Comparison of ENCODE assay signal across 8 mouse cellular contexts in genomic region chr4:43560243-43560611, GRCm38 (mm10). TPM values are rescaled to one million over a fixed set of nuclear protein-coding genes. Genes with fewer than 3 reads are reported as not detected.
DNase-seq lines count a peak whose midpoint lies in the region; ATAC-seq and TF ChIP-seq lines count a peak whose summit lies in the region.

No protein-coding gene starts in this region.

- H3K27ac ChIP-seq in layer of hippocampus, adult 2 months, result no peak overlapping the region
- peak overlapping the region; percentile 36 for H3K27ac ChIP-seq in embryonic facial prominence, embryonic 10.5 days (replicated peaks)

- peaks cover 65% of the 10 kb centered on the region for H3K4me1 ChIP-seq in embryonic facial prominence, embryonic 10.5 days

- peak in 1 of 2 experiments; percentile 32 for DNase-seq in layer of hippocampus, adult 2 months (ENCODE audit: low spot score in 2 of 2)
- DNase-seq in layer of hippocampus, postnatal 36 days, result no peak
- DNase-seq in embryonic facial prominence, embryonic 10.5 days (ENCODE audit: low spot score), result no peak
- DNase-seq in heart, postnatal 14 days, result peak; percentile 46 to 56
- peak; percentile 65 to 72 for DNase-seq in kidney, postnatal 4 days
- DNase-seq in thymus, postnatal 36 days, result peak; percentile 16 to 42
- no peak for DNase-seq in retina, postnatal 1 day

- H3K4me3 ChIP-seq in layer of hippocampus, adult 2 months, result peak overlapping the region; percentile 26; the same call in 1 of the 2 replicates
- peak overlapping the region; percentile 94 for H3K4me3 ChIP-seq in embryonic facial prominence, embryonic 10.5 days

- H3K27me3 ChIP-seq in embryonic facial prominence, embryonic 10.5 days (replicated peaks; ENCODE audit: low read depth, poor library complexity, severe bottlenecking), result no peaks in the 10 kb centered on the region

- peak; percentile 5; the same call in 1 of the 2 replicates for ATAC-seq in megakaryocyte progenitor cell, adult 5-6 weeks (replicated peaks; ENCODE audit: poor library complexity)

- H3K9me3 ChIP-seq in embryonic facial prominence, embryonic 10.5 days, result no peaks in the 10 kb centered on the region

- WGBS in embryonic facial prominence, embryonic 10.5 days, result 27% methylated on average over 6 of the region's 6 CpGs

- intact Hi-C loops in heart, postnatal 14 days (cut with DNase I), result no loop called here

- no peak for TF ChIP-seq CTCF in layer of hippocampus, adult 2 months (conservative IDR thresholded peaks at IDR 0.05)

- H3K36me3 ChIP-seq in embryonic facial prominence, embryonic 10.5 days (replicated peaks), result peaks cover 35% of the 10 kb centered on the region

RNA-seq across cellular contexts. Expression of gene Creb3, which starts 1.9 kb away (rescaled TPM):
- 10 to 100 TPM; 70.3 to 75.1 TPM for total RNA-seq in layer of hippocampus, adult 2 months (2021)
- total RNA-seq in layer of hippocampus, postnatal 36 days (2021), result 10 to 100 TPM; 72.6 to 73.2 TPM
- 35.7 and 36.0 TPM in 2 replicates for polyA plus RNA-seq in embryonic facial prominence, embryonic 10.5 days (2016; fragmentation: Nextera tagmentation; extraction: Ambion mirVana)
- total RNA-seq in heart, postnatal 14 days (2021), result 10 to 100 TPM; 47.1 to 49.2 TPM
- 8.9 and 10.3 TPM in 2 replicates for total RNA-seq in megakaryocyte progenitor cell, adult 5-6 weeks (2015)
- total RNA-seq in megakaryocyte progenitor cell, adult 5-6 weeks (2017), result 41.6 and 64.7 TPM in 2 replicates

RNA-seq across cellular contexts. Expression of gene Tln1, which starts 2.3 kb away (rescaled TPM):
- 10 to 100 TPM; 36.4 to 42.9 TPM for total RNA-seq in layer of hippocampus, adult 2 months (2021)
- 10 to 100 TPM; 44.8 to 49.0 TPM for total RNA-seq in layer of hippocampus, postnatal 36 days (2021)
- 53.1 and 53.5 TPM in 2 replicates for polyA plus RNA-seq in embryonic facial prominence, embryonic 10.5 days (2016; fragmentation: Nextera tagmentation; extraction: Ambion mirVana)
- total RNA-seq in heart, postnatal 14 days (2021), result 100 to 1,000 TPM; 111 to 135 TPM
- total RNA-seq in megakaryocyte progenitor cell, adult 5-6 weeks (2015), result 125 and 138 TPM in 2 replicates
- total RNA-seq in megakaryocyte progenitor cell, adult 5-6 weeks (2017), result 167 and 253 TPM in 2 replicates

RNA-seq across cellular contexts. Expression of gene Rgp1, which starts 18.3 kb away (rescaled TPM):
- total RNA-seq in layer of hippocampus, adult 2 months (2021), result 10 to 100 TPM; 45.3 to 49.9 TPM
- total RNA-seq in layer of hippocampus, postnatal 36 days (2021), result 10 to 100 TPM; 43.2 to 51.2 TPM
- polyA plus RNA-seq in embryonic facial prominence, embryonic 10.5 days (2016; fragmentation: Nextera tagmentation; extraction: Ambion mirVana), result 17.5 and 18.8 TPM in 2 replicates
- total RNA-seq in heart, postnatal 14 days (2021), result 10 to 100 TPM; 32.3 to 41.6 TPM
- total RNA-seq in megakaryocyte progenitor cell, adult 5-6 weeks (2015), result 20.6 and 23.3 TPM in 2 replicates
- 8.7 and 14.5 TPM in 2 replicates for total RNA-seq in megakaryocyte progenitor cell, adult 5-6 weeks (2017)

RNA-seq across cellular contexts. Expression of gene Gba2, which starts 18.4 kb away (rescaled TPM):
- 10 to 100 TPM; 61.0 to 64.4 TPM for total RNA-seq in layer of hippocampus, adult 2 months (2021)
- total RNA-seq in layer of hippocampus, postnatal 36 days (2021), result 10 to 100 TPM; 58.8 to 59.6 TPM
- polyA plus RNA-seq in embryonic facial prominence, embryonic 10.5 days (2016; fragmentation: Nextera tagmentation; extraction: Ambion mirVana), result 26.6 and 28.0 TPM in 2 replicates
- 10 to 100 TPM; 14.3 to 14.6 TPM for total RNA-seq in heart, postnatal 14 days (2021)
- 4.8 and 9.3 TPM in 2 replicates for total RNA-seq in megakaryocyte progenitor cell, adult 5-6 weeks (2015)
- total RNA-seq in megakaryocyte progenitor cell, adult 5-6 weeks (2017), result 7.2 and 8.1 TPM in 2 replicates

RNA-seq across cellular contexts. Expression of gene Msmp, which starts 24.1 kb away (rescaled TPM):
- not detected for total RNA-seq in layer of hippocampus, adult 2 months (2021)
- not detected for total RNA-seq in layer of hippocampus, postnatal 36 days (2021)
- 0.34 and 0.99 TPM in 2 replicates for polyA plus RNA-seq in embryonic facial prominence, embryonic 10.5 days (2016; fragmentation: Nextera tagmentation; extraction: Ambion mirVana)
- total RNA-seq in heart, postnatal 14 days (2021), result not detected
- total RNA-seq in megakaryocyte progenitor cell, adult 5-6 weeks (2015), result not detected in 2 replicates
- not detected in 2 replicates for total RNA-seq in megakaryocyte progenitor cell, adult 5-6 weeks (2017)

Comparison
In these comparisons a context has a peak if more than half of its experiments do, and no peak if none do; other contexts are left out.
1. DNase-seq: peak in heart, postnatal 14 days (2 of 2), kidney, postnatal 4 days (2 of 2) and thymus, postnatal 36 days (2 of 2); none in layer of hippocampus, postnatal 36 days (0 of 2), embryonic facial prominence, embryonic 10.5 days (single experiment) and retina, postnatal 1 day (single experiment).